Mouse (Mus musculus) limb, embryonic 15.5 days (tissue): ENCODE measurements around the gene Olfr1043. TPM values are rescaled to one million over a fixed set of nuclear protein-coding genes. Genes with fewer than 3 reads are reported as not detected.
"Not testable (repeated sequence)": the region's sequence is repeated elsewhere in the genome, so short reads cannot be mapped to it uniquely, and the experiment has no call there.

Experiments
- ATAC-seq: fragments of 200-750 bp; cut with Nextera tagmentation; 2 replicates; pipeline ENCODE4 v1.8.0; 2017; ENCODE audit warnings: low read depth, moderate TSS enrichment; ENCODE audit not compliant: insufficient number of reproducible peaks, low FRiP score, low TSS enrichment
- H3K27ac ChIP-seq: fragments of 300-500 bp; sonication (generic); 2 replicates; pipeline ENCODE4 v1.5.1; 2015; ENCODE audit warnings: moderate library complexity, mild to moderate bottlenecking, inconsistent platforms
- H3K27me3 ChIP-seq: fragments of 300-500 bp; sonication (generic); 2 replicates; pipeline ENCODE4 v1.6.1; 2015; ENCODE audit warnings: inconsistent platforms
- H3K36me3 ChIP-seq: fragments of 300-500 bp; sonication (generic); 2 replicates; pipeline ENCODE4 v1.6.1; 2015; ENCODE audit warnings: inconsistent platforms
- H3K4me1 ChIP-seq: fragments of 300-500 bp; sonication (generic); 2 replicates; pipeline ENCODE4 v1.6.1; 2015; ENCODE audit warnings: inconsistent platforms
- H3K4me2 ChIP-seq: fragments of 300-500 bp; sonication (generic); 2 replicates; pipeline ENCODE4 v1.6.1; 2015; ENCODE audit warnings: mild to moderate bottlenecking, inconsistent platforms
- H3K4me3 ChIP-seq: fragments of 300-500 bp; sonication (generic); 2 replicates; pipeline ENCODE4 v1.5.1; 2015; ENCODE audit warnings: mild to moderate bottlenecking, inconsistent platforms
- H3K9ac ChIP-seq: fragments of 300-500 bp; sonication (generic); 2 replicates; pipeline ENCODE4 v1.6.1; 2015; ENCODE audit warnings: inconsistent platforms
- H3K9me3 ChIP-seq: fragments of 300-500 bp; sonication (generic); 2 replicates; pipeline ENCODE4 v1.6.1; 2016; ENCODE audit warnings: inconsistent platforms
- WGBS: fragments of 180-500 bp; shearing (Covaris S2); methylation state at CpG from one replicate; pipeline ENCODE4 v1.1.7; 2015; 5-methylcytosine and 5-hydroxymethylcytosine counted together
- polyA plus RNA-seq: library from polyadenylated mRNA; unstranded; fragments of >200 nt; fragmentation: Nextera tagmentation; extraction: Ambion mirVana; gene quantifications from 2 replicates; pipeline ENCODE4 v1.2.1, GENCODE M21; 2015

Olfr1043 gene
- not detected in 2 replicates for polyA plus RNA-seq

GRCm38 (mm10) chr2:86167422-86167821, at the start of gene Olfr1043:
Gene Olfr1043 (minus strand): TSS chr2:86167522.
- H3K27ac ChIP-seq: no peak within 1 kb of the TSS
- WGBS: 86% methylated on average over 2 of the region's 2 CpGs
- H3K4me3 ChIP-seq: no peak within 1 kb of the TSS
- H3K9me3 ChIP-seq: no peaks in the 10 kb centered on the region
- no peak within 1 kb of the TSS for H3K9ac ChIP-seq
- no peaks in the 10 kb centered on the region for H3K27me3 ChIP-seq
- H3K4me2 ChIP-seq: no peak within 1 kb of the TSS
- no peaks in the 10 kb centered on the region for H3K4me1 ChIP-seq
- no peaks in the 10 kb centered on the region for H3K36me3 ChIP-seq
- ATAC-seq: no peak

- H3K27ac ChIP-seq: no peak within 1 kb of the TSS
- H3K9me3 ChIP-seq: no peaks in the 10 kb centered on the region
- H3K9ac ChIP-seq: no peak within 1 kb of the TSS
- H3K27me3 ChIP-seq: no peaks in the 10 kb centered on the region
- ATAC-seq: no peak
- H3K4me1 ChIP-seq: no peaks in the 10 kb centered on the region
- no peaks in the 10 kb centered on the region for H3K36me3 ChIP-seq
- H3K4me3 ChIP-seq: no peak within 1 kb of the TSS
- H3K4me2 ChIP-seq: no peak within 1 kb of the TSS
Measured at GRCm38 (mm10) chr2:86202909-86203308, 35.6 kb upstream of the Olfr1043 start, which contains the start of gene Olfr1045. Gene Olfr1045 (minus strand): TSS chr2:86203009.

- Histone ChIP-seq H3K9ac (no peak overlapping the region), H3K4me3 (no peak overlapping the region), H3K36me3 (no peaks in the 10 kb centered on the region), H3K4me1 (no peaks in the 10 kb centered on the region), H3K27ac (no peak overlapping the region), H3K27me3 (no peaks in the 10 kb centered on the region), H3K9me3 (no peaks in the 10 kb centered on the region), H3K4me2 (no peak overlapping the region)
- no peak for ATAC-seq
- 22% methylated on average over 1 of the region's 1 CpGs for WGBS
Measured at GRCm38 (mm10) chr2:86195863-86196262, 28.5 kb upstream of the Olfr1043 start.

GRCm38 (mm10) chr2:86185583-86185982, 18.3 kb upstream of the Olfr1043 start, which contains the start of gene Olfr52:
Gene Olfr52 (minus strand): TSS chr2:86185683.
- no peak for ATAC-seq
- H3K27me3 ChIP-seq: no peaks in the 10 kb centered on the region
- no peaks in the 10 kb centered on the region for H3K9me3 ChIP-seq

GRCm38 (mm10) chr2:86179950-86180349, 12.6 kb upstream of the Olfr1043 start:
- Histone ChIP-seq H3K4me1 (no peaks in the 10 kb centered on the region), H3K9me3 (no peaks in the 10 kb centered on the region), H3K27ac (no peak overlapping the region), H3K36me3 (no peaks in the 10 kb centered on the region), H3K27me3 (no peaks in the 10 kb centered on the region), H3K9ac (no peak overlapping the region), H3K4me2 (no peak overlapping the region), H3K4me3 (no peak overlapping the region)
- 68% methylated on average over 3 of the region's 3 CpGs for WGBS
- ATAC-seq: no peak

More at GRCm38 (mm10) chr2:86185583-86185982, 18.3 kb upstream of the Olfr1043 start, which contains the start of gene Olfr52:
- no peaks in the 10 kb centered on the region for H3K4me1 ChIP-seq
- no peak within 1 kb of the TSS for H3K4me3 ChIP-seq
- H3K27ac ChIP-seq: no peak within 1 kb of the TSS
- no peak within 1 kb of the TSS for H3K4me2 ChIP-seq
- no peak within 1 kb of the TSS for H3K9ac ChIP-seq
- H3K36me3 ChIP-seq: no peaks in the 10 kb centered on the region

GRCm38 (mm10) chr2:86177720-86178119, 10.4 kb upstream of the Olfr1043 start, which contains the start of gene Olfr1044:
Gene Olfr1044 (minus strand): TSS chr2:86177820.
- H3K36me3 ChIP-seq: no peaks in the 10 kb centered on the region
- ATAC-seq: no peak
- no peak within 1 kb of the TSS for H3K4me3 ChIP-seq
- H3K4me2 ChIP-seq: no peak within 1 kb of the TSS
- H3K27me3 ChIP-seq: no peaks in the 10 kb centered on the region
- H3K9me3 ChIP-seq: no peaks in the 10 kb centered on the region
- H3K4me1 ChIP-seq: no peaks in the 10 kb centered on the region
- no peak within 1 kb of the TSS for H3K27ac ChIP-seq
- H3K9ac ChIP-seq: no peak within 1 kb of the TSS

GRCm38 (mm10) chr2:86175422-86175821, 8.1 kb upstream of the Olfr1043 start:
- not testable (repeated sequence) for H3K27me3 ChIP-seq, H3K9ac ChIP-seq, H3K4me2 ChIP-seq, H3K27ac ChIP-seq, H3K36me3 ChIP-seq, H3K4me3 ChIP-seq, H3K9me3 ChIP-seq, ATAC-seq, H3K4me1 ChIP-seq
- 84% methylated on average over 7 of the region's 7 CpGs for WGBS

- Histone ChIP-seq H3K36me3 (no peaks in the 10 kb centered on the region), H3K9me3 (no peaks in the 10 kb centered on the region), H3K9ac (no peak within 1 kb of the TSS), H3K27me3 (no peaks in the 10 kb centered on the region), H3K4me2 (no peak within 1 kb of the TSS), H3K4me3 (no peak within 1 kb of the TSS), H3K4me1 (no peaks in the 10 kb centered on the region), H3K27ac (no peak within 1 kb of the TSS)
- ATAC-seq: no peak
- WGBS: 93% methylated on average over 2 of the region's 2 CpGs
Measured at GRCm38 (mm10) chr2:86161738-86162137, 5.6 kb downstream of the Olfr1043 start, which contains the start of gene Olfr1042. Gene Olfr1042 (minus strand): TSS chr2:86161838.

GRCm38 (mm10) chr2:86146632-86147031, 20.7 kb downstream of the Olfr1043 start, which contains the start of gene Olfr1040:
Gene Olfr1040 (minus strand): TSS chr2:86146732.
- no peaks in the 10 kb centered on the region for H3K4me1 ChIP-seq
- H3K9ac ChIP-seq: no peak within 1 kb of the TSS
- no peak within 1 kb of the TSS for H3K27ac ChIP-seq
- no peak for ATAC-seq
- no peaks in the 10 kb centered on the region for H3K9me3 ChIP-seq
- WGBS: 91% methylated on average over 1 of the region's 1 CpGs
- H3K4me2 ChIP-seq: no peak within 1 kb of the TSS
- no peaks in the 10 kb centered on the region for H3K36me3 ChIP-seq
- no peak within 1 kb of the TSS for H3K4me3 ChIP-seq
- no peaks in the 10 kb centered on the region for H3K27me3 ChIP-seq

- H3K27ac ChIP-seq: no peak within 1 kb of the TSS
- no peaks in the 10 kb centered on the region for H3K4me1 ChIP-seq
- H3K4me2 ChIP-seq: no peak within 1 kb of the TSS
- H3K36me3 ChIP-seq: no peaks in the 10 kb centered on the region
- H3K9ac ChIP-seq: no peak within 1 kb of the TSS
- 86% methylated on average over 1 of the region's 1 CpGs for WGBS
- no peak within 1 kb of the TSS for H3K4me3 ChIP-seq
- ATAC-seq: no peak
- no peaks in the 10 kb centered on the region for H3K27me3 ChIP-seq
- no peaks in the 10 kb centered on the region for H3K9me3 ChIP-seq
Measured at GRCm38 (mm10) chr2:86135828-86136227, 31.5 kb downstream of the Olfr1043 start, which contains the start of gene Olfr1039. Gene Olfr1039 (minus strand): TSS chr2:86135928.

Other genes starting within 250 kb of the Olfr1043 start
- not detected in 2 replicates for gene Olfr1026, start 246.0 kb downstream of the Olfr1043 start, polyA plus RNA-seq
- gene Olfr1028, start 217.1 kb downstream of the Olfr1043 start, polyA plus RNA-seq: not detected in 2 replicates
- gene Olfr1029, start 193.6 kb downstream of the Olfr1043 start, polyA plus RNA-seq: not detected in 2 replicates
- gene Olfr1030, start 188.2 kb downstream of the Olfr1043 start, polyA plus RNA-seq: not detected in 2 replicates
- gene Olfr1031, start 177.2 kb downstream of the Olfr1043 start, polyA plus RNA-seq: not detected in 2 replicates
- gene Olfr1032, start 162.0 kb downstream of the Olfr1043 start, polyA plus RNA-seq: not detected in 2 replicates
- 1.6 TPM in 2 replicates for gene Olfr1033, start 146.9 kb downstream of the Olfr1043 start, polyA plus RNA-seq
- gene Olfr1034, start 121.7 kb downstream of the Olfr1043 start, polyA plus RNA-seq: 0.04 TPM in 1 of 2 replicates, not detected in the other
- gene Olfr1036, start 93.5 kb downstream of the Olfr1043 start, polyA plus RNA-seq: not detected in 2 replicates
- not detected in 2 replicates for gene Olfr1037, start 80.1 kb downstream of the Olfr1043 start, polyA plus RNA-seq
- not detected in 2 replicates for gene Olfr1039, start 31.6 kb downstream of the Olfr1043 start, polyA plus RNA-seq
- not detected in 2 replicates for gene Olfr1040, start 20.8 kb downstream of the Olfr1043 start, polyA plus RNA-seq
- gene Olfr1042, start 5.7 kb downstream of the Olfr1043 start, polyA plus RNA-seq: not detected in 2 replicates
- gene Olfr1044, start 10.3 kb upstream of the Olfr1043 start, polyA plus RNA-seq: not detected in 2 replicates
- not detected in 2 replicates for gene Olfr52, start 18.2 kb upstream of the Olfr1043 start, polyA plus RNA-seq
- gene Olfr1045, start 35.5 kb upstream of the Olfr1043 start, polyA plus RNA-seq: not detected in 2 replicates
- gene Olfr1046, start 51.8 kb upstream of the Olfr1043 start, polyA plus RNA-seq: not detected in 2 replicates
- not detected in 2 replicates for gene Olfr1047, start 63.9 kb upstream of the Olfr1043 start, polyA plus RNA-seq
- gene Olfr1048, start 72.8 kb upstream of the Olfr1043 start, polyA plus RNA-seq: not detected in 2 replicates
- gene Olfr1049, start 90.8 kb upstream of the Olfr1043 start, polyA plus RNA-seq: not detected in 2 replicates
- gene Olfr1051, start 111.6 kb upstream of the Olfr1043 start, polyA plus RNA-seq: not detected in 2 replicates
- gene Olfr1052, start 124.9 kb upstream of the Olfr1043 start, polyA plus RNA-seq: not detected in 2 replicates
- gene Olfr1053, start 147.8 kb upstream of the Olfr1043 start, polyA plus RNA-seq: not detected in 2 replicates
- not detected in 2 replicates for gene Olfr1054, start 167.9 kb upstream of the Olfr1043 start, polyA plus RNA-seq
- gene Olfr1055, start 182.8 kb upstream of the Olfr1043 start, polyA plus RNA-seq: not detected in 2 replicates
- not detected in 2 replicates for gene Olfr1056, start 194.9 kb upstream of the Olfr1043 start, polyA plus RNA-seq
- not detected in 2 replicates for gene Olfr1057, start 210.9 kb upstream of the Olfr1043 start, polyA plus RNA-seq
- gene Olfr1058, start 221.0 kb upstream of the Olfr1043 start, polyA plus RNA-seq: not detected in 2 replicates
- gene Olfr1061, start 246.5 kb upstream of the Olfr1043 start, polyA plus RNA-seq: not detected in 2 replicates